Mouse (Mus musculus) forebrain, embryonic 10.5 days (tissue): ENCODE results near the gene Cep72. TPM values are rescaled to one million over a fixed set of nuclear protein-coding genes. Genes with fewer than 3 reads are reported as not detected.

Source experiments
- DNase-seq: peaks from one replicate; pipeline ENCODE4 v3.0.0-alpha.2; 2017; ENCODE audit warnings: low spot score; ENCODE audit errors: extremely low spot score
- H3K27ac ChIP-seq: fragments of 300-500 bp; sonication (generic); 2 replicates; pipeline ENCODE4 v1.5.1; 2016; ENCODE audit warnings: mild to moderate bottlenecking
- H3K27me3 ChIP-seq: fragments of 300-500 bp; sonication (generic); 2 replicates; pipeline ENCODE4 v1.6.1; 2016; ENCODE audit warnings: mild to moderate bottlenecking; ENCODE audit not compliant: poor library complexity, severe bottlenecking
- H3K36me3 ChIP-seq: fragments of 300-500 bp; sonication (generic); replicated peaks from 2 replicates; pipeline ENCODE4 v1.6.1; 2016; ENCODE audit warnings: mild to moderate bottlenecking, moderate library complexity
- H3K4me1 ChIP-seq: fragments of 300-500 bp; sonication (generic); 2 replicates; pipeline ENCODE4 v1.6.1; 2016
- H3K4me3 ChIP-seq: fragments of 300-500 bp; sonication (generic); 2 replicates; pipeline ENCODE4 v1.5.1; 2016; ENCODE audit warnings: mild to moderate bottlenecking, moderate library complexity
- H3K9me3 ChIP-seq: fragments of 300-500 bp; sonication (generic); 2 replicates; pipeline ENCODE4 v1.6.1; 2016; ENCODE audit warnings: mild to moderate bottlenecking, moderate library complexity
- WGBS: fragments of 180-500 bp; shearing (Covaris S2); methylation state at CpG from one replicate; pipeline ENCODE4 v1.1.7; 2016; 5-methylcytosine and 5-hydroxymethylcytosine counted together
- polyA plus RNA-seq: library from polyadenylated mRNA; unstranded; fragments of >200 nt; fragmentation: Nextera tagmentation; extraction: Ambion mirVana; gene quantifications from 2 replicates; pipeline ENCODE4 v1.2.1, GENCODE M21; 2016

Cep72 gene
- polyA plus RNA-seq, 1 experiment from 2014 or later = 25.7 TPM

DNA sequence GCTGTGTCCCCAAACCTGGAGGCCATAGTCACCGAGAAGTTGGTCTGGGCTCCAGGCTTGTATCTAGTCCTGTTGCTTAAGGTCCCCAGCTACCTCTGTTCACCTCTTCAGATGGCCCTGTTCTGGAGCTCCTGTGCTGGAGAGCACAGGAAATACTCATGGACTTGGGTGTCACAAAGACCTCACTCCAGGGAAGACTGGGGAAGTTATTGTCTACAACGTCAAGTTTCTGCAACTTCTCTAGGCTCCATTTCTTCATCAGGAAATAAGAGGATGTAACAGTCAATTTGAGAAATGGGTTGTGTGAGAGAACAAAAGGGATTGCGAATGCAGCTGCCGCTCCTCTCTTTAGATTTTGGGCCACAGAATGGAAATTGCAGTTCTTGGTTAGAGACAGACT is 65.6 kb downstream of the Cep72 start:
- Histone ChIP-seq H3K4me3 (no peak overlapping the region), H3K27me3 (no peaks in the 10 kb centered on the region), H3K27ac (no peak overlapping the region), H3K36me3 (no peaks in the 10 kb centered on the region), H3K9me3 (no peaks in the 10 kb centered on the region), H3K4me1 (no peaks in the 10 kb centered on the region)
- no peak for DNase-seq
- WGBS = 89% methylated on average over 4 of the region's 4 CpGs

DNA sequence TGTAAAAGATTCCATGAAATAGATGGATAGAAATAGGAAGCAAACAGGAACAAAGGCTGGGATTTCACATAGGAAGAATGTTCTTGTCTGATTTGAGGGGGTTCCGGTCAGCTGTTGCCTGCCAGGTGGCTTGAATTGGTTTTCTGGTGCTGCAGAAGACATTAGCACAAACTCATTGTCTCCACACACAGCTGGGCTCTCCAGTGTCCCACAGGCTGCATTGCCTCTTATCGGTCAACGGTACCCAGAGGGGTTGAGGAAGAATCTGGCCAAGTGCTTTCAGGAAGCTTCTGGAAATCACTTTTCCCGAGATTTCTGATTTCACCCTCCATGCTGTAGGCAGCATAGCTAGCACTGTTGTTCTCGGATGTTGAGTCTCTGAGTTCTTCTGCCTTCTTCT is 70.8 kb downstream of the Cep72 start:
- Histone ChIP-seq H3K27ac (no peak overlapping the region), H3K9me3 (no peaks in the 10 kb centered on the region), H3K4me3 (no peak overlapping the region), H3K36me3 (no peaks in the 10 kb centered on the region), H3K27me3 (no peaks in the 10 kb centered on the region), H3K4me1 (no peaks in the 10 kb centered on the region)
- DNase-seq = no peak
- 87% methylated on average over 5 of the region's 5 CpGs for WGBS

- H3K27me3 ChIP-seq = no peaks in the 10 kb centered on the region
- H3K36me3 ChIP-seq = no peaks in the 10 kb centered on the region
- no peak overlapping the region for H3K27ac ChIP-seq
- no peaks in the 10 kb centered on the region for H3K4me1 ChIP-seq
- H3K4me3 ChIP-seq = no peak overlapping the region
- H3K9me3 ChIP-seq = no peaks in the 10 kb centered on the region
- WGBS = 92% methylated on average over 2 of the region's 2 CpGs
- no peak for DNase-seq
These were observed 71.3 kb downstream of the Cep72 start for GRCm38 (mm10) chr13:73990761-73991160.

DNA sequence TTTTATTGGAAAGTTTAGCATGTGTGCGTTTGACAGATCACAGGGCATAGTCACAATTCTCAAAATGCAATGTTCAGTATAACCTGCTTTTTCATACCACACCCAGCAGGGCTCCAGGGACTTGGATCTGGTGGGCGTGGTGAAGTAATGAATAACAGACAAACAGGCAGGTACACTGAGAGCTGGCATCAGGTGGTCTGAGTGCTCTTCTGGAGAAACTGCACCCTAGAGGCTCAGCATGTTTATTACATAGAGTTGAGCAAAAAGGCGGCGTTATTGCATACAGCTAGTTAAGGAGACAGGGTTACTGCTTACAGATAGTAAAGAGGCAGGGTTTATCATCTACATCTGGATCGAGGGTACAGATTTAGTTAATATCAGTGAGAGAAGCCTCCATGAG is 71.8 kb downstream of the Cep72 start:
- WGBS = 83% methylated on average over 5 of the region's 5 CpGs
- no peak for DNase-seq

More for the DNA sequence above, 71.8 kb downstream of the Cep72 start:
- Histone ChIP-seq H3K9me3 (no peaks in the 10 kb centered on the region), H3K36me3 (no peaks in the 10 kb centered on the region), H3K4me3 (no peak overlapping the region), H3K4me1 (no peaks in the 10 kb centered on the region), H3K27ac (no peak overlapping the region), H3K27me3 (no peaks in the 10 kb centered on the region)

Other genes with a start within 250 kb of the Cep72 start
- 15.9 and 16.3 TPM in 2 replicates for gene Nkd2, start 214.7 kb downstream of the Cep72 start, polyA plus RNA-seq
- 78.8 and 83.3 TPM in 2 replicates for gene Trip13, start 124.5 kb downstream of the Cep72 start, polyA plus RNA-seq
- gene Brd9, start 124.5 kb downstream of the Cep72 start, polyA plus RNA-seq = 52.6 and 53.6 TPM in 2 replicates
- not detected in 2 replicates for gene Zdhhc11, start 98.4 kb downstream of the Cep72 start, polyA plus RNA-seq
- 1.4 and 2.0 TPM in 2 replicates for gene Tppp, start 52.9 kb downstream of the Cep72 start, polyA plus RNA-seq
- not detected in 2 replicates for gene Slc9a3, start 59.2 kb upstream of the Cep72 start, polyA plus RNA-seq
- 81.8 and 81.9 TPM in 2 replicates for gene Exoc3, start 146.4 kb upstream of the Cep72 start, polyA plus RNA-seq
- 1.5 and 1.6 TPM in 2 replicates for gene Ahrr, start 230.0 kb upstream of the Cep72 start, polyA plus RNA-seq